Mouse (Mus musculus): Measurements from ENCODE around the gene Fosl1. TPM values are rescaled to one million over a fixed set of nuclear protein-coding genes. Genes with fewer than 3 reads are reported as not detected.
A peak's percentile ranks its signal among the peaks of the same experiment; 100 is the strongest.

The Fosl1 gene
- total RNA-seq, 2 experiments from 2014 or later = not detected

GRCm38 (mm10) chr19:5424092-5424781, 23.1 kb upstream of the Fosl1 start:
- intact Hi-C loops (cut with DNase I) = no loop called here
- DNase-seq = peak; percentile 78 to 80

DNA sequence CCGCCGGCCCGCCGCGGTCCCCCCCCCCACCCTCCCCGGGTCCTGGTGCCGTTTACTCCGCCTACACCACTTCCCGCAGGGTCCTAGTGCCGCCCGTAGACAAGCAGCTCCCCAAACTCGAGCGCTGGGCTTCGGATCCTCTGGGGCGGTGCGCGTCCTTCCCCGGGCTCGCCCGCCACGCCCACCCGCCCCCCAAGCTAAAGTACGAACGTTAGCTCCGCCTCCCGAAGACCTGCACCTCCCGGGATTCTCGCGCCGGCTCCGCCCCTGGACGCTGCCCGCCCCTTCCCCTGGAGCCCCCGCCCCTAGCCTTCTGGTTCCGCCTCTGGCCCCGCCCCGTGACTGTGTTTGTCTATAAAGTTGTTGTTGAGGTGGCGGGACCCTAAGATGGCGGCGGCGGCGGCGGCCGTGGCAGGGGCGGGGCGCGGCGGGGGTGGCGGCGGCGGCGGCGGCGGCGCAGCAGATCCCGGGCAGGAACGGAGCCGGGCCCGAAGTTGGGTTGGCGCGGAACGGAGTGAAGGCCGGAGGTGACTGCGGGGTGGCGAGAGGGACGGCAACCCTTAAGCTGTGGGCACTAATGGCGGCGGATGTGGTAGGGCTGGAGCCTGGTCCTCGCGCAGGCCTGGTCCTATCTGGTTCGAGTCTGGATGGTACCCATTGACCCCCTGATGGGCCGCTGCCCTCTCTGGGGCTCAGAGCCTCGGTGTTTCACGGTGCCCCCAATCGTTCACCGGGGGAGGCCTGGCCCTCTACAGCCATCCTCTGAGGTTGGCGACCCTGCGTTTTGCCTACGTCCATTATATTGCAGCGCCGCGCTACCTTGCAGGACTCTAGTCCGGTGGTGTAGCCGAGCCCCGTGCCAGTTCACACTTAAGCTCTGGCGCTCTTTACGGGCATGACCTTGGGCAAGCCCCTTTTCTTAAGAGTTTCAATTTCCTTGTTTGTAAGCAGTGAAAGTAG, 22.3 kb upstream of the Fosl1 start, which contains the start of the genes Drap1 and AI837181:
TSS of gene Drap1 (minus strand) at position 198 of the 960 bp plus-strand sequence.
TSS of gene AI837181 (plus strand) at position 363 of the 960 bp plus-strand sequence.
- DNase-seq = peak; percentile 95 to 96
- intact Hi-C loops (cut with DNase I) = no loop called here

DNA sequence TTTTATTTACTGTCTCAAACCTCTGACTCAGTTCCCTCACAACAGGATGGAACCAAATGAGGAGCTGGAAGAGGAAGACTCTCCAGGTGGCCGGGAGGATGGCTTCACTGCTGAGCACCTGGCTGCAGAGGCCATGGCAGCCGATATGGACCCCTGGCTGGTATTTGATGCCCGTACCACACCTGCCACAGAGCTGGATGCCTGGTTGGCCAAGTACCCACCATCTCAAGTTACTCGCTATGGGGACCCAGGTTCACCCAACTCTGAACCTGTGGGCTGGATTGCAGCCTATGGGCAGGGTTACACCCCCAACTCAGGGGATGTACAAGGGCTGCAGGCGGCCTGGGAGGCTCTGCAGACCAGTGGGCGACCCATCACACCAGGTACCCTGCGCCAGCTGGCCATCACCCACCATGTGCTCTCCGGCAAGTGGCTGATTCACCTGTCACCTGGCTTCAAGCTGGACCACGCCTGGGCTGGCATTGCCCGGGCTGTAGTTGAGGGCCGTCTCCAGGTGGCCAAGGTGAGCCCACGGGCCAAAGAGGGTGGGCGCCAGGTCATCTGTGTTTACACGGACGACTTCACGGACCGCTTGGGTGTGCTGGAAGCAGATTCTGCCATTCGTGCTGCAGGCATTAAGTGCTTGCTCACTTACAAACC, 21.3 kb upstream of the Fosl1 start:
- intact Hi-C loops (cut with DNase I) = no loop called here
- DNase-seq = no peak

DNA sequence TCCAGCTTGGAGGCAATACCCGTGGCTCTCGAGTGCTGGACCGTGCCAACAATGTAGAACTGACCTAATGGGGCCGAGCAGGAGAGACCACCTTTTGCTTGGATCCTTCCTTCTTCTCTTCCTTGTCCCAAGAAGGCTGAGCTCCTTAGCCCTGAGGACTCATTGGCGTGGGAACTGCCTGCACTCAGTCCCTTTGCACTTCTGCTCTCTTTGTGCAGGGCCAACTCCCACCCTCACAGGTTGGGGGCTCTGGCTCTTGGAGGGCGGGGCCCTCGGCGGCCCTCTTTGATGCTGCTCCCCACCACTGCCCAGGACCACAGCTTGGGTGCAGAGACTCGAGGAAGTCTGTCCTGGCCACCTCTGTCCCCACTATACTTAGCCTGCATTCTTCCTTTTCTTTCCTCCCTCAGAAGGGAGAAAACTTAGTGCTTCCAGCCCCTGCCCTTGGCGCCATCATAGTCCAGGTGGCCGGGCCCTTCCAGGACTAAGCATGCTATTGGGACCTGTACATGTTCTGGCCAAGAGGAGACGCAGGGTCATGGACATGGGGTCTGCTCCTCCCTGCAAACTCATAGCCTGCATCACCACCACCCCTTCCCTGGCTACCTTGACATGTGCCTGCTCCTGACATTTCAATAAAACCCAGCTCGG, 20.6 kb upstream of the Fosl1 start:
- intact Hi-C loops (cut with DNase I) = no loop called here
- DNase-seq = no peak

DNA sequence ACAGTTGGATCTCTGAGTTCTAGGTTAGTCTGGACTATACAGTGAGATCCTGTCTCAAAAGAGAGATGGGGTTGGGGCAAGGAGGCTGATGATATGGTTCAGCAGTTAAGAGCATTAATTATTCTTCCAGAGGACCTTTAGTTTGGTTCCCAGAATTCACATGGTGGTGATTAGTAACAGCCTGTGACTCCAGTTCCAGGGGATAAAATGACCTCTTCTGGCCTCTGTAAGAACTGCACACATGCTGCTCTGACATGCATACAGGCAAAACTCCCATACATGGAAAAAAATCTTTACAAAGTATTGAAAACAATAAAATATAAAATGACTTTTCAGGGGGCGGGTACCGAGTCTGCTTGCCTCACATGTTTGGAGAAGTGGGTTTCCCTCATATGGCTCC, 19.3 kb upstream of the Fosl1 start:
- intact Hi-C loops (cut with DNase I) = loop anchor here (2.0 kb wide), 2 partner anchors 21 to 61 kb away; partner anchors contain the start of genes Banf1 and Eif1ad

DNA sequence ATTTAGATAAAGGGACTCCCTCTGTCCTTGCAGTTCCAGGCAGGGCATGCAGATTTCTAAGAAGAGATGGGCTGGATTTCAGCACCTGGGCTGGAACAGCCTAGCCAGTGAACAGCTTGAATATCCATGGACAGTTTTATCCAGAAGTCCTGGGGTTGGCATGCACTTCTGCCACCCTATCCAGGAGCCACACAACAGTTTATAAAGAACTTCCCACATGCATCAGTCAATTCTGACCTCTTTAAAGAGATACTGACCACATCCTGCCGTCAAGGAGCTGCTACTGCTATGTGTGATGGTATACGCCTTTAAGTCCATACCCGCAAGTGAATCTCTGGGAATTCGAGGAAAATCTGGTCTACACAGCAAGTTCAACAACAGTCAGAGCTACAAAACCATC, 18.1 kb upstream of the Fosl1 start:
- intact Hi-C loops (cut with DNase I) = loop anchor here (2.0 kb wide), 2 partner anchors 22 to 62 kb away; partner anchors contain the start of genes Banf1 and Eif1ad
- DNase-seq = no peak

More for the DNA sequence above, 19.3 kb upstream of the Fosl1 start:
- DNase-seq = peak; percentile 57 to 73

DNA sequence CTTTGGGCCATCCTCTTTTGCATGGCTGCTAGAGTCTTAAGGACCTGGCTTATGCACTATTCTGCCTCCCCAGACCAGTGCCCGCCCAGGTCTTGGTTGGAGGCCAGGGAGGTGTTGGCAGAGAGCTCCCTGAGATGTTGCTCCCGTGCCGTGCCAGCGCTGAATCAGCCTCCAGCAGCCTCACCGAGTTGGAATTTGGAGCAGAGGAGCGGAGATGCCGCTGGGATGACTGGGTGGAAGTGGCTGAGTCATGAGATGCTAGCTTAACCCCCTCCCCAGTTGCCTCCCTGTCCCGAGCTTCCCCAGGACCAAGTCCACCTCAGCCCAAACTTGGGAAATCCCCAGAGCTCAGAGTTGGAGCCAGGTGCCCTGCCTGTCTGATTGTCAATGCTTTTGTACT, 17.5 kb upstream of the Fosl1 start:
- DNase-seq = peak; percentile 67 to 68
- intact Hi-C loops (cut with DNase I) = loop anchor here (2.0 to 5.0 kb wide), 3 partner anchors 23 to 137 kb away; partner anchors contain the start of genes Ap5b1, Banf1 and Eif1ad

DNA sequence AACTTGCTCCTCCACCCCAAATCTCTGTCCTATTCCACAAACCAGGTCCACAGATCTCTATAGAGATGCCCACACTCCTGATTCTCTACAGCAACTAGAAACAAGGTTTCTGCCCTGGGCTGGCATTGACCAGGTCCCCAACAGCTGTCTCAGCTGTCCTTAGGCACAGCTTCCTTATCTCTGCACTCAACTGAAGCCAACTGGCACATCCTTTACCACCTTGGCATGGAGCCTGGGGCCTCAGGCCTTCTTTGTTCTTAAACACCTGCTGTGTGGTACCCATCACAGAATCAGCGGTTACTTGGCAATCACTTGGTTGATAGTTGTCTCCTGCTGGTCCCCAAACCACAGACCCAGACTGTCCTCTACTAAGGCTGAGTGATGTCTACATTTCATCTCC, 16.9 kb upstream of the Fosl1 start:
- intact Hi-C loops (cut with DNase I) = loop anchor here (5.0 kb wide), 1 partner anchor 137 kb away; the partner anchor contains the start of gene Ap5b1

GRCm38 (mm10) chr19:5431911-5432464, 15.4 kb upstream of the Fosl1 start:
- intact Hi-C loops (cut with DNase I) = loop anchor here (2.0 to 5.0 kb wide), 2 partner anchors 55 to 135 kb away; partner anchors contain the start of gene Ap5b1
- no peak for DNase-seq

More for the DNA sequence above, 16.9 kb upstream of the Fosl1 start:
- DNase-seq = no peak

DNA sequence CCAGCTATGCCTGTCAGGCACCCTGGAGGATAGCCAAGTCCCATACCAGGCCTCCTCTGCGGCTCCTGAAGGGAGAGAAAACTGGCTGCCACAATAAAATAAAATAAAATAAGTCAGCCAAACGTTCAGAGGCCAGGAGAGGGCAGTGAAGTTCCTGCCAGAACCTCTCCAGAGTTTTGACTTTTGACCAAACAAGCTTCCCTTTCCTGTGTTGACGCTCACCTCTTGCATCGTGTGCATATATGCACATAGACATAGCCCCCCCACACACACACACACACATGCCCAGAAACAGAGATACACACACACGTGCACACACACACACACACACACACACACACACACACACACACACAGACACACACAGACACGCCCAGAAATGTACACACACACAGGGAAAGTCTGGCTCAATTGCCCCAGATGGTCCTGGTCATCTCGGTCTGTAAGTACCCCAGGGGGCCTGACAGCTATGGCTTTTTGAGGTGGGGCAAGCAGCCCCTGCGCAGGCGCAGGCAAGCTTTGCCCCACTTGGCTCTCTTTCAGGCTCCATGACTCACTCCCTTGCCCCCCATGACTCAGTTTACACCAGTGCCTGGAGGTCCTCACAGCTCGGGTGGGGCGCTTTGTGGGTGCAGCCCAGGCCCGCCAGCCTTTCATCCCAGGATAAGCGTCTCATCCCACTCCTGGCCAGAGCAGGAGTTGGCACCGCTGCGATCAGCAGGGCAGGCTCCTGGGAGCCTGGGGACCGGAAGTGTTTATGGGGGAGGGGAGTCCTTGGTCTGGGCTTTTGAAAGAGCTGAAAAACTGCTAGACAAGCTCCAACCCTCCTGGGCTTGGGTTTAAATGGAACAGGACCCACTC, 14.1 kb upstream of the Fosl1 start:
- DNase-seq = peak; percentile 66 to 77

GRCm38 (mm10) chr19:5433951-5434350, 13.4 kb upstream of the Fosl1 start:
- DNase-seq = no peak
- intact Hi-C loops (cut with DNase I) = loop anchor here (1.0 to 5.0 kb wide), 3 partner anchors 22 to 133 kb away; partner anchors contain the start of gene Ap5b1

More for the DNA sequence above, 14.1 kb upstream of the Fosl1 start:
- intact Hi-C loops (cut with DNase I) = loop anchor here (2.0 to 5.0 kb wide), 2 partner anchors 54 to 134 kb away; partner anchors contain the start of gene Ap5b1

- intact Hi-C loops (cut with DNase I) = no loop called here
- no peak for DNase-seq
These were observed 2.9 kb upstream of the Fosl1 start for GRCm38 (mm10) chr19:5444371-5444908.

GRCm38 (mm10) chr19:5444954-5445353, 2.4 kb upstream of the Fosl1 start:
- intact Hi-C loops (cut with DNase I) = no loop called here
- no peak for DNase-seq

DNA sequence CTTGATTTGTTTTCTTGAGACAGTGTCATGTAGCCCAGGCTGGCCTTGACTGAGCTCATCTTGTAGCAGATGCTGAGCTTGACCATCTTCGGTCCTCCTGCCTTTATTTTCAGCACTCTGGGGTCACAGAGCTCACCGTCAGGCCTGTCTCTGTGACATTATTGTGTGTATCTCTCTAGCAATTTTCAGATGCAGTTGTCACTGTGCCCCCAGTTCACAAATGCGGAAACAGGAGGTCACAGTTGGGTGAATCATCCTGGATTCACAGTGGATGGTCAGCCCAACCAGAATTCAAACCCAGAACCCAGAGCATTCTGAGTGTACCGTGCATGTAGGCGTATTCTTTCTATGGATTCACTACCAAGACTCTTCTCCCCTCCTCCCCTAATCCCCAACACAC, 1.6 kb upstream of the Fosl1 start:
- no peak for DNase-seq
- intact Hi-C loops (cut with DNase I) = no loop called here

- DNase-seq = no peak
- intact Hi-C loops (cut with DNase I) = no loop called here
These were observed 1.2 kb downstream of the Fosl1 start for GRCm38 (mm10) chr19:5448354-5449150.

DNA sequence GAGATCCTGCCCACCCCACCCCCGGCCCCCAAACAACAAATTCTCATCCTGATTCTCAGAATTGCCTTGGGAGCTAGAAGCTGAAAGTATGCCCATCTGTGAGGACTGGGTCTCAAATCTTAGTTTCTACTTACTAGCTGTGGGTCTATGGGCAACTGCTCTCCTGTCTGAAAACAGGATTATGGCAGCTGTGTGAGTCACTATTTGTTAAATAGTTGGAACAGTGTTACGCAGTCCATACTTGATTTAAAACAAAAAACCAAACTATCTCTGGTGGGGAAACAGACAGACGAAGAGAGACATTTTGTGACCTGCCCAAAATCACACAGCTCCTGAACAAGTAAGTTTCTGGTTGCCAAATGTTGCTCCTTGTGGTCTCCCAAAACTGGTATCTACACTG, 2.3 kb downstream of the Fosl1 start:
- DNase-seq = no peak
- intact Hi-C loops (cut with DNase I) = no loop called here

GRCm38 (mm10) chr19:5451766-5452165, 4.4 kb downstream of the Fosl1 start:
- DNase-seq = no peak
- intact Hi-C loops (cut with DNase I) = no loop called here

Measured in heart, postnatal 10 days (tissue).